Mouse (Mus musculus) thymus, adult 2 months (tissue): ENCODE measurements around the gene 0610012G03Rik.

ENCODE experiments used
- CTCF ChIP-seq: fragments of 200-500 bp; IDR thresholded peaks from 2 replicates; pipeline ENCODE4 v1.5.1; 2012; ENCODE audit warnings: mild to moderate bottlenecking, control low read depth, low read length, moderate library complexity, borderline replicate concordance; ENCODE audit not compliant: control insufficient read depth, poor library complexity, insufficient read depth; ENCODE audit errors: extremely low read depth
- POLR2A ChIP-seq: fragments of 200-500 bp; IDR thresholded peaks from 2 replicates; pipeline ENCODE4 v1.6.1; 2012; ENCODE audit warnings: mild to moderate bottlenecking, low read length, control low read depth, moderate library complexity; ENCODE audit not compliant: control insufficient read depth, poor library complexity, insufficient read depth; ENCODE audit errors: extremely low read depth

- TF ChIP-seq CTCF = no peak
- no peak for TF ChIP-seq POLR2A
Observed at GRCm38 (mm10) chr16:31975258-31975657, 27.0 kb upstream of the 0610012G03Rik start.
